Mouse (Mus musculus) stomach, postnatal 0 days (tissue): ENCODE data around the gene Fam107b.
"Not testable (repeated sequence)": the region's sequence is repeated elsewhere in the genome, so short reads cannot be mapped to it uniquely, and the experiment has no call there.

Experiments used
- CTCF ChIP-seq: IDR thresholded peaks from 2 replicates; pipeline ENCODE4 v1.5.1; 2016; ENCODE audit warnings: antibody characterized with exemption, low read depth, mild to moderate bottlenecking, moderate library complexity
- EP300 ChIP-seq: optimal IDR thresholded peaks from 2 replicates; pipeline ENCODE3; 2016; ENCODE audit warnings: antibody characterized with exemption

GRCm38 (mm10) chr2:3719436-3720121 is 149.3 kb downstream of the Fam107b start:
- TF ChIP-seq CTCF, EP300: not testable (repeated sequence)
